Mouse (Mus musculus): ENCODE data around the gene Sulf2.

DNA sequence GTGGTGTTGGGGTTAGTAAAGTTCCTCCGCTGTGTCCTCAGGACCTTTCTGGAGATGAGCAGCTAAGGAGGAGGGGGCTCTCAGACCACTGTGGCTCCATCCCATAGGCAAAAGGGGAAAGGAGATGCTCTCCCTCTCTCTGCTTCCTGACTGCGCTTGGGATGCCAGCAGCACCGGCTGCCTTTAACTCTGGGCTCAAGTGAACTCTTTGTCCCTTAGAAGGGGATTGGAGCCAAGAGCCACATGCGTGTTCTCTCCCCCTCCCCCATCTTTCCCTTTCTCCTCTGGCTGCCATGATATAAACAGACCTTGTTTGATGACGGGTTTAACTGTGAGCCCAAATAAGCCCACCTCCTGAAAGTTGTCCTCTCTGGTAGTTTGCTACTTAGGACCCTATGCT is 7.8 kb upstream of the Sulf2 start:
- TF ChIP-seq CTCF (IDR thresholded peaks at IDR 0.05; ENCODE audit: control insufficient read depth, insufficient read depth, insufficient replicate concordance, low read depth, low read length) = no peak
- TF ChIP-seq POLR2A (IDR thresholded peaks at IDR 0.05; ENCODE audit: control insufficient read depth, low read depth, low read length) = no peak
